Mouse (Mus musculus) frontal cortex, postnatal 25 days (tissue): ENCODE measurements around the gene Itsn1.

Source experiments
- DNase-seq, 2 experiments: peaks; one replicate each; pipeline ENCODE4 v3.0.0; 2022; ENCODE audit warnings: low spot score in 2 of 2

Itsn1 gene

GRCm38 (mm10) chr16:91729066-91729482 lies at the start of gene Itsn1:
Gene Itsn1 (plus strand): TSS chr16:91729281.
- peak; percentile 84 to 93 for DNase-seq

GRCm38 (mm10) chr16:91680656-91681055 lies 48.4 kb upstream of the Itsn1 start:
- no peak for DNase-seq

GRCm38 (mm10) chr16:91685526-91685925 lies 43.6 kb upstream of the Itsn1 start:
- no peak for DNase-seq

- DNase-seq = no peak
Observed at GRCm38 (mm10) chr16:91686369-91686768, 42.7 kb upstream of the Itsn1 start.

- no peak for DNase-seq
Observed at GRCm38 (mm10) chr16:91688023-91688618, 41.0 kb upstream of the Itsn1 start.

DNA sequence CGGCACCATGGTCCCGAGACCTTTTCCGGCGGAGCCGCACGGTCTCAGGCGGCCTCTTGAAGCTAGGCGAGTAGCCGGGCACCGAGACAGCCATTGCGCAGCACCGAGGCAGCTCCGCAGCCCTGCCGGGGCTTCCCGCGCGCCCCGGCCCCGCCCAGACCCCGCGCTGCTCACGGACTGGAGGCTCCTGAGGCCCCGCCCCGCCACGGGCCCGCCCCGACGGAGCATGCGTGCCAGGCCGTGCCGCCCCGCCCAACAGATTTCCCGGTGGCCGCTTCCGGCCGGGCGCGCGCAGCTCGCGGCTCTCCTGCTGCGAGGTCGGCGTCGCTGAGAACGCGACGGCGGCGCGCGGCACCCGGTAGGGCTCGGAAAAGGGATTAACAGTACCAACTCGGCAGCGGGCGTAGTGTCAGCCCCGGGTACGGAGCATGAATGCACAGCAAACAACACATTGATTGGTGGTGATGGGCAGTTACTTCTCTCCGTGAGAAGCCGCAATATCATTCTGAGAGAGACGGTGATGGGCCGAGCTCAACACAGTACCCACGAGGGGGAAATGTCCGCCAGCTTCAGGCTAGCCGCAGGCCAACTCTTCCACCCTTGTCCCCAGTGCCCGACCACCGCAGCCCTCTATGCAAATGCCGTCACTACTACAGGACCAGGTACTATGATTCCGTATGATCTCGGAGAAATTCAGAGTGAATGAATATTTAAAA lies 40.3 kb upstream of the Itsn1 start, which contains the start of gene Donson:
Gene Donson (minus strand): TSS at position 152 of the 716 bp plus-strand sequence.
- peak; percentile 75 to 88 for DNase-seq

DNA sequence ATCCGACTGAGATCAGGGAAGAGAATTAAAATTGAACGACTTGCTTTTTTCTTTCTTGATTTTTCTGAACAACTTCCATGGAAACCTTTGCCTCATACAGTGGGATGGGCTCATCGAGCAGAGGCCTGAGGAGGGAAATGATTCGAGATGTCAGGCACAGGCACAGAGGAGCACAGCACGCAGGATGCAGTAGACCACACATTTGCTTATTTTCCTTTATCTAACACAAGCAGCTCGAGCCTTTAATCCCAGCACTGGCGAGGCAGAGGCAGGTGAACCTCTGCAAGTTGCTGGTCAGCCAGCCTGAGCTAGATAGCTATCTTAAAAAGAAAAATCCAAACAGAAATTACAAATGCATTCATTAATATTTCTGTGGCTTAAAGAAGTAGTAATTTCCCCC lies 39.3 kb upstream of the Itsn1 start:
- DNase-seq = no peak

DNA sequence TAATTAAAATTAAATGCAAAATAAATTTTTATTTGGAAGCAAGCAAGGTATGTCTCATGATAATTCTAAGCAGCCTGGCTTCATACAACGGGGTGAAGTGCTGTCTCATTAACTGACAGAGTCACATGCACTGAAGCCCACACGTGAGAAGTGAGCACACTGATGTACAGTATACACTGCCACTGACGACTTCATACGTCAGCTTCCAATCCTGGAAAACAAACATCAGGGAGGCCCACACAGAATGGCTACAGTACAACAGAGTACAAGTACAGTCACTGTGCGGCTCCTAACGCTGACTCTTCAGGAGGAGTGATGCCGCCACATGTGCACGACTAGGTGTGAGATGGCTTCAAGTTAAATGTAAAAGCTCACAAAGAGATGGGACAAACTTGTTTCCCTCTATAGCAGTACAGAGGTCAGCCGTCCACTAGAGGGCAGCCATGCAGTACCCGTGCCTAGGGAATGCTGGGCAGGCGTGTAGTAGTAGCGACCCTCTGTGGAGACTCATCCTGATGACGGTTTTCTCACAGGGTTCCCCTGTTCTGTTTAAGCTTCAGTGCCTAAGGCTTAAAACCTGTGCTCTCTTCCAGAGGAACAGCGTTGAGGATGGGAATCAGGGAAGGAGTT lies 34.5 kb upstream of the Itsn1 start:
- DNase-seq = peak; percentile 43 to 47

DNA sequence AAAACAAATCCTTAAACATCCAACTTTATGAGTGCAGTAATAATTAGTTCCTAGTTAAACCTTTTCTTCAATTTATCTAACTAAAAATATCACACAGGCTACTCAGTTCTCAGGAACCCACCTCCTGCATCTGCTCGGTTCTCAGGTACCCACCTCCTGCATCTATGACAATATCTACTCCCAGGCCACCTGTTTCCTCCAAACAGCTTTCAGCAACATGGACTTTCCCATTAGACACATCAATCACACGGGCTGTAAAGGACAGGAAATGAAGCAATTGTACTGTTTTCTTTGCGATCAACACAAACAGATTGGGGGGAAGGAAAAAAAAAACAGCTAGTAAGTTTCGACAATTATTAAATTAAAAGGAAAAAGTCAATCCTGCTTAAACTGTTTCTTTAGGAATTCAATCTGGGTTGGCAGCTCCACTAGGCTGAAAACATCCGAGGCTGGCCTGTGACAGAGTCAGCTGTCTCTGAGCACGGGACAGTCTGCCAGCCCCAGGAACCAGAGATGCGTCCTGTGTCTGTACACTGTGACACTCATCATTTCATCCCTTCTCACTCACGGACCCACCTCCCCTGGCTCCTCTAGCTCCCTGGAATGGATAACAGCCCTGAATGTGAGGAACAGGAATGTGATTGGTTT lies 33.8 kb upstream of the Itsn1 start:
- no peak for DNase-seq

GRCm38 (mm10) chr16:91698995-91699394 lies 30.1 kb upstream of the Itsn1 start:
- DNase-seq = no peak

- no peak for DNase-seq
Observed at GRCm38 (mm10) chr16:91701908-91702307, 27.2 kb upstream of the Itsn1 start.

DNA sequence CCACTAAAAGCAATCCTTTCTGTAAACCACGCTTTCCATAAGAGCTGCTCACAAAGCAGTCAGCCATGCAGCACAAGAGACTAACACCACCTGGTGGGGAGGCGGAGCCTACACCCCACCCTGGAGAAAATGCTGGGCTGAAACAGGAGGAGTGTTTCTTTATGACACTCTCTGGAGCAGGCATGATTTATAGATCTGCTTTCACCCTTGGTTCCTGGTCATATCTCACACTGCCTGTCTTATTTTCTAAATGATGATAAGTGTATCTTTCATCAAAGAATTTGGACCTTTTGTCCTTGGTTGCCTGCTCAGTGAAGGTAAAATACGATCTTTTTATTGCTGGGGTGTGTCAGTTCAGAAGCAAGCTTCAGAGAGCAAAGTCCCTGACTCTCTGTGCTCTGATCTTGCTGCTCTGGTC lies 26.3 kb upstream of the Itsn1 start:
- no peak for DNase-seq

DNA sequence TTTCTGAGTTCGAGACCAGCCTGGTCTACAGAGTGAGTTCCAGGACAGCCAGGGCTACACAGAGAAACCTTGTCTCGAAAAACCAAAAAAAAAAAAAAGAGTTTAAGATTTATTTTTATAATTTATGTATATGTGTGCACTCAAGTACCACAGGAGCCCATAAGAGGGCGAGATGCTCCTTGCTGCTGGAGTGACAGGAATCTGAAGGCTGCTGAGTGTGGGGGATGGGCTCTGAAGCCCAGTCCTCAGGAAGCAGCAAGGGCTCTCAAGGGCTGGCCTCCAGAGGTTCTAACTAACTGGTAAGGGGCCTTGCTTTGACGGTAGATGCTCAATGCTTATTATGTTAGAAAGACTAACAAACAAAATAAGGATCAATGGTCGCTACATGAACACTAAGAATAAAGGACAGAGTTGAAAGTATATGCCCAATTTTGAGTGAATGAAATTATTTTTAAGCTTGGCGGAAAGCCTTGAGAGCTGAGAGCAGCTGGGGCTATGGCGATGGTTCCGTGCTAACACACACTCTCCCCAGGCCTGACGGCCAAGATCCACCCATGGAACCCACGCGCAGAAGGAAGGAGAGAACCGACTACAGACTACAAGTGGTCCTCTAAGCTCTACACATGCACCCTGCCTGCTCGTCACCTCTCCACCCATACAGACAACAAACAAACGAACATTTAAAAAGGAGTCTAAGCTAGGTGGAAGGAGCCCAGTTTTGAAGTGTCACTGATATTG lies 24.3 kb upstream of the Itsn1 start:
- DNase-seq = no peak

DNA sequence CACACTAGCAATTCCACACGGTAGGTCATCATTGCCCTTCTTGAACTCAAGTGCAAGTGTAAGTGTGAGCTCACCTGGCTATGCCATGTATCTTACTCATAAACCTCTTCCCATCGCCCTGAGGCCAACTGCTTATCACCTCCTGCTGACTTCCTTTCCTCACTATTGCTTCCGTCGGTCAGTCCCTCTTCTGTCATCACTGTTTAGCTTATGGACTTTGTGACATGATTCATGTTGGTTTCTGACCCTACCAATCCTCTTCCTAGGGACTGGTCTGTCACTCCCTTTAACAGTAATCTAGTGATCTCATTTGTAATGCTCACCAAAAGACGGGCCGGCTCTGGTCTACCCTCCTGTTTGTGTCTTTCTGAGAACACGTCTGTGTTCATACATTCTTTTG lies 18.8 kb upstream of the Itsn1 start:
- DNase-seq = no peak

GRCm38 (mm10) chr16:91716927-91717349 lies 12.1 kb upstream of the Itsn1 start:
- DNase-seq = no peak

DNA sequence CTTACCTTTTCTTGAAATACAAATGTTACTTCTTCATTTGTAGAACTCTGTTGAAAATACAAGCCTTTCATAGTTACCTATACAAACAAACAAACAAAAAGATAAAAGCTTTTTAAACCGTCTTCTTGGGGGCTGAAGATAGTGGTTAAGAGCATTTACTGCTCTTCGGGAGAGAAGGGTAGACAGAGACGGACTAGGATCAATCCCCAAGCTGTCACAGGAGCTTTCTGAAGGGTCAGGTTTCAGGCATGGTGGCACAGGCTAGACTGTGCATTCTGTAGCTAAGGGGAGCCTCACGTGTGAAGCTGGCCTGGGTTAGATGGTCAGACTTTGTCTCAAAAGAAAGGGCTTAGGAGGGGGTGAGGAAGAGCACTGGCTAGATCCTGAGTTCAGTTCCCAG lies 11.7 kb upstream of the Itsn1 start:
- no peak for DNase-seq

- no peak for DNase-seq
Observed at GRCm38 (mm10) chr16:91724247-91724646, 4.8 kb upstream of the Itsn1 start.

- DNase-seq = no peak
Observed at GRCm38 (mm10) chr16:91727433-91727832, 1.6 kb upstream of the Itsn1 start.

DNA sequence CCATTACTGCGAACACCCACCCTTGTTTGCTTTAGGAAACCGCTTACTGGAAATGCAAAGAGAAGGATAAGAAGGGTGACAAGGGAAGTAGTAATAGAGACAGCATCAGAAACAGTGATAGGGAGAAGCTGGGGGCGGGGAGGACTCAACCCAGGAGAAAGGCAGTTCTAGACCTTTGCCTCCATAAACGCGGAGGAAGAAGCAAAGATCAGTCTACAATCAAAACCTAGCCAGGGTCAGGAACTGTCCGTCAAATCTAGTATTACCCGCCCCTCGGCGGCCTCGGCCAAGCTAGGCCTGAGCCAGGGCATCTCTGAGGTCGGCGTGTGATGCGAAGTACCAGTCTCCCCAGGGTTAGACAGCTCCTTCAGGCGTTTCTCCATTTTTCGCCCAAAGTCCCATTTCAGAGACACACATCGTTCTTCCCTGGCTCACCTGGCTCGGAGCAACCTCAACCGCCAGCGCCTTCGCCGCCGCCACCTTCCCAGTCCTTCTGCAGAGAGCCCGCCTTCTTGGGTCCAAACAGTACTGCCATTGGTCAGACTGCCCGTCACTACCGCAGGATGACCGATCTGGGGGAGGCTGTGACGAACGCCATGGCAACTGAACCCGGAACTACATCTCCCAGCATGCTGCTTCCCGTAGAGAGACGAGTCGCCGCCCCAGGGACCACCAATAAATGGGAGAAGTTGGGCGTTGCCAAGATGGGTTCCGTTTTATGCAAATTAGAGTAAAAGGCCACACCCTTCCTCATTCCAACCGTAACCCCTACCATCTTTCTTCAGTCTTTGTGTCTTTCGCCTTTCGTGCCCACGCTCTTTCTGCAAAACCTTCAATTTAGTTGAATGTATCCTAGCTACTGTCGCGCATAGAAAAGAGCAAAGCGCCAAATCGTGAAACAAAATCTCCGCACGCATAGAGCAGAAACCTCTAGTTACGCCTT lies 687 bp upstream of the Itsn1 start, which contains the start of gene Cryzl1:
Gene Cryzl1 (minus strand): TSS at position 853 of the 943 bp plus-strand sequence.
- DNase-seq = peak; percentile 92 to 97

DNA sequence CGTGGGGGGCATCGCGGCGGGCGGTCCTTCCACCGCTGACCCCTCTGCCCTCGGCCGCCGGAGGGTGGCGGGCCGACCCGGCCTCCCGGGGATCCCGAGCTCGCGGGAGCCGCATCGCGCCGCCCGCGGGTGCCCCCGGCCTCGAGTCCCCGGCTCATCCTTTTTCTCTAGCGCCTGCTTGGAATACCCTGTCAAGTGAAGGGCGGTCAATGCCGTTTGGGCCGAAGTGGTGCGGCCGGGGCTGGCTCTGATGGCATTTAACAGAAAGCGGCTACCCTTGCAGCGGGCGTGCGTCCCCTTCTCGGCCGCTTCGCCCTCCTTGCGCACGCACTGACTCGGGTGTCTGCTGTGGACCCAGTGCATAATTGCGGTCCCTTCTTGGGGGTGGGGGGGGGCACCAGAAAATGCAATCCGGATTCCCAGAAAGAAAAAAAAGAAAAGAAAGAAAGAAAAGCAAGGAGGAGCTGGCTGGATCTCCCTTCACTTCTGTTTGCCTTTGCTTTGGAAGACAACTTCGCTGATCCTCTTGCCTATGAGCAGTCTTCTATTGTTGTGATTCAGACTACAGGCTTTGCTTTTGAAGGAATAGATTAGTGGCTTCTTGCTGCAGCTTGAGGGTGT lies 850 bp downstream of the Itsn1 start:
- DNase-seq = no peak
